Mouse (Mus musculus) lung, adult 18-20 months (tissue): ENCODE results near the gene Tbx4.

Source experiments
- DNase-seq, 2 experiments: peaks; one replicate each; pipeline ENCODE4 v3.0.0; 2022; ENCODE audit warnings: mixed read lengths in 2 of 2

Tbx4 gene

GRCm38 (mm10) chr11:85885665-85886428 lies at the start of gene Tbx4:
TSS of gene Tbx4 (plus strand) at chr11:85886422.
- peak; percentile 28 to 52 for DNase-seq

DNA sequence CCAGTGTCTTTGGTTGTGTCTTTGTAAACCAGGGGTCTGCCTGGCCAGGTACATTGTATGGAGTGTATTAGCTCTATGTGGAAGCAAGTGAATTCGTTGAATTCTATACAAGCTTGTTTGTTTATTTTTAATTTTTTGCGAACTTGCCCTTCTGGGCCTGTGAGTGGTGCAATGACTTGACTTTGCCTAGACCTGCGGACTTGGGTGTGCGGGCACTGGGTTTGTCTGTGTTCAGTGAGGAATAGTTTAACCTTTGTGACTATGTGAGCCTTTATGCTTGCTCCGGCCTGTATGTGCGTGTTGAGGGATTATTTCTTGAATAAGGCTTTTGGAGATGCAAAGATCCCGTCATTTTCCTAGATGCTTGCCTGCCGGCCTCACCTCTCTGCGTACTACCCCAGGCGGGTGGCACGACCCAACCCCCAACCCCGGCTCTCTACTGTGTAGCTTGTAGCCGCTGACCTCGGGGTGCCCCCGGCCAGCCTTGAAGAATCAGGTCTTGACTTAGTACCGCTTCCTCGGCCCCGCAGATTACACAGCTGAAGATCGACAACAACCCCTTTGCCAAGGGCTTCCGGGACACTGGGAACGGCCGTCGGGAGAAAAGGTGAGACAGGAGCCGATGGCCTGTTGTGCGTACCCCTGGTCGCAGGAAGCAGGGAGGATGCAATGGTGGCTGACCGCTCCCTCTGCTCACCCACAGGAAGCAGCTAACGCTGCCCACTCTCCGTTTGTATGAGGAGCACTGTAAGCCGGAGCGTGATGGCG lies 49.5 kb upstream of the Tbx4 start:
- DNase-seq = no peak

GRCm38 (mm10) chr11:85837291-85837647 lies 49.0 kb upstream of the Tbx4 start:
- DNase-seq = no peak

DNA sequence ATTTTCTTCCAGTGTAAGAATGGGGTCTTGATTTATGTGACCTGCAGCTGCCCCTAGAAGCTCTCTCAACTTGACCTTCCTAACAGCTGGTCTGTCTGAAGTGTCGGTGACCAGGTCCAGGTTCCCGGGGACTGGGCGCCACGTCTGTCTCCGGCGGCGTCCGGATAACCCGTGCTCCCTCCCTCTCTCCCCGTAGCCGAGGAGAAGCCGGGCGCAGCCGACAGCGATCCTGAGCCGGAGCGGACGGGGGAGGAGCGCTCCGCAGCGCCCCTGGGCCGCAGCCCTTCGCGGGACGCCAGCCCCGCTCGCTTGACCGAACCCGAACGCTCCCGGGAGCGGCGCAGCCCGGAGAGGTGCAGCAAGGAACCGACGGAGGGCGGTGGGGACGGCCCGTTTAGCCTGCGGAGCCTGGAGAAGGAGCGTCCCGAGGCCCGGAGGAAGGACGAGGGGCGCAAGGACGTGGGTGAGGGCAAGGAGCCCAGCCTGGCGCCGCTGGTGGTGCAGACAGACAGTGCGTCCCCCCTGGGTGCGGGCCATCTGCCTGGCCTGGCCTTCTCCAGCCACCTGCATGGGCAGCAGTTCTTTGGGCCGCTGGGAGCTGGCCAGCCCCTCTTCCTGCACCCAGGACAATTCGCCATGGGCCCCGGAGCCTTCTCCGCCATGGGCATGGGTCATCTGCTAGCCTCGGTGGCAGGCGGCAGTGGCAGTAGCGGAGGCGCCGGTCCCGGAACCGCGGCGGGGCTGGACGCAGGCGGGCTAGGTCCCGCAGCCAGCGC lies 48.4 kb upstream of the Tbx4 start:
- DNase-seq = no peak

GRCm38 (mm10) chr11:85838424-85839257 lies 47.6 kb upstream of the Tbx4 start:
- no peak for DNase-seq

DNA sequence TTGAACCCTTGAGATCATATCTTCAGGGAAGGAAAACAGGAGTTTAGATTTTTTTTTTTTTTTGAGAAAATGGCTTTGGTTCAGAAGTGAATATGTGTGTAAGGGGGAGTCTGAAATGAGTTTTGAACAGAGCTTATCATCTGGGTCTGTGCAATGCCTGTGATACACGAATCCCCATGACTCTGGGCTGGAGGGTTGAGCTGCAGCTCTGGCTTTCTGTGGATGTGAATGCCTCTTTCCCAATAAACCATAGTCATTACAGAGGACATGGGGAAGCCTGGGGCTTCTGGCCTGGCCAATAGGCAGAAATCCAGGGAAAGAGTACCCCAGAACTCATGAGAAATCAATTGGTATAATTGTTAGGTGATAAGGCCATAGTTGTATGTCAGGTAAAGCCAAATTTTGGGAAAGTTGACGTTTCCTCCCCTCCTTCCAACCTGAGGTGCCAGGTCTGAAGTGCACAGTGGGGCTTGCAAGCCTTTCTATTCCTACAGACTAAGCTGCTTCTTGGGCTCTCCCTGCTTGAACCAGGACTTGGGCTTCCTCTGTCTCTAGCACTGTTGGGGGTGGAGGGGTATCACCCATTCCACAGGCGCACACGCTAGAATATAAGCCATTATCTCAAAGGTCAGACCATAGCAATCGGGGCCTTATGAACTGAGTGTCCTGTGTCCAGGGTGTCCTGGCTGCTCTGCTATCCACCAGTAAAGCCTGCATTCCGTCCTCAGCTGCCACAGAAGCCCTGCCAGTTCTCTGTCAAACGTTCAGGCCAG lies 46.8 kb upstream of the Tbx4 start:
- DNase-seq = no peak

GRCm38 (mm10) chr11:85840031-85840802 lies 46.0 kb upstream of the Tbx4 start:
- DNase-seq = no peak

DNA sequence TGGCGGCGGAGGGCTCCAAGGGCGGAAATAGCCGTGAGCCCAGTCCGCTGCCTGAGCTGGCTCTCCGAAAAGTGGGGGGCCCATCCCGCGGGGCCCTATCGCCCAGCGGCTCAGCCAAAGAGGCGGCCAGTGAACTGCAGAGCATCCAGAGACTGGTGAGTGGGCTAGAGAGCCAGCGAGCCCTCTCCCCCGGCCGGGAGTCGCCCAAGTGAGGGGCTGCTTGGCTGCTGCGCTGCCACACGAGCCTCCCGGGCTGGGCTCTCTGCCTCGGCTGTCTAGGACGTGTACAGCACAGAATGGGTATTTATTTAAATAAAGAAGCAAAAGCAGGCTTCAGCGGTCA lies 45.4 kb upstream of the Tbx4 start:
- DNase-seq = no peak

- DNase-seq = no peak
These were observed 45.0 kb upstream of the Tbx4 start for GRCm38 (mm10) chr11:85841211-85841681.

DNA sequence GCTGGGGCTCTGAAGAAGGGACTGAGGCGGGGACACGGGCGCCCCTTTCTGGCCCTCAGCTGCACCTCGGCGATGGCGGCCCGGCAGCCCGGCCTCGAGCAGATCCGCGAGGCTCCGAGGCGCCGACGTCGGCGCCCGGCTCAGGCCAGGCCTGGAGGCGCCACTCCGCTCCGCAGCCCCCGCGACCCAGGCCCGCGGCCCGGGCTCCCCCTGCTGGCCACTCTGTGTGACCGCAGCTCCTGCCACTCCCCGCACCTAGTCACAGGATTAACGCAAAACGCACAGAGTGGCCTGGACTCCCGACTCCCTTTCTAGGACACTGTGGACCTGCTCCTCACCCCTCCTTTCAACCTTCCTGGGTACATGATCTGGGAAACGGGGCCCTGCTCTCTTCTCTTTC lies 44.2 kb upstream of the Tbx4 start:
- peak; percentile 62 to 68 for DNase-seq

DNA sequence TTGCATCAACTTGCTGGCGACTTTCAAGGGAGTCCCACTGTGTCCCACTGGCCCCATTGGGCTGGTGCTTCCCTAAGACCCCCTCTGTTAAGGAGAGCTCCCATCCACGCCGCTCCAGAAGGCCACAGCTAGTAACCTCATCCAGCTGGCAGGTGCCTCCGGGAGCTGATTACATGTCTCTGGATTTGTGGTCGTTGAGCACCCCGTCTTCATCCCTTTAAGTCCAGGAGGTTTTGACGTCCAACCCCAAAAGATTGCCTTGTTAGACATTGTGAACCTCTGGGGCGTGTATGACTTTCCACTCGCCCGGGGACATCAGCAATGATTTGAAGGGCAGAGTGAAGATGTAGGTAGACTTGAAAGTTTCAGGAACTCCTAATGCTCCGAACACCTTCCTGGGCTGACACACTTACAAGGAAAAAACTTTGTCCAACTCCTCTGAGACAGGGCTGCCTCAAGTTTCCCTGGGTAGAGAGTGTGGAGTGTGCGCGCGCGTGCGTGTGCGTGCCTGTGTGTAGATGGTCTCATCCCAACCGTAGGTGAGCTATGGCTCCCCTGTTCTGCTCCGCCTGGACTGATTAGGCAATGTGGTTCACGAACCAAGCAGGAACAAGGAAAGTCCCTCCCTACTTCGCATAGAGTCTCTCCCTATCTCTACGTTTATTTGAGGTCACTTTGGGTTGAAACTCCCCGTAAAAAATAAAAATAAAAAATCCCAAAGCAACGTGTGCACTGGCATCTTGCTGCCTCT lies 43.5 kb upstream of the Tbx4 start:
- no peak for DNase-seq

GRCm38 (mm10) chr11:85843347-85843692 lies 42.9 kb upstream of the Tbx4 start:
- DNase-seq = peak; percentile 80 to 83

- peak; percentile 88 to 92 for DNase-seq
These were observed 41.9 kb upstream of the Tbx4 start for GRCm38 (mm10) chr11:85844144-85844965.

- DNase-seq = no peak
These were observed 41.3 kb upstream of the Tbx4 start for GRCm38 (mm10) chr11:85844971-85845370.

DNA sequence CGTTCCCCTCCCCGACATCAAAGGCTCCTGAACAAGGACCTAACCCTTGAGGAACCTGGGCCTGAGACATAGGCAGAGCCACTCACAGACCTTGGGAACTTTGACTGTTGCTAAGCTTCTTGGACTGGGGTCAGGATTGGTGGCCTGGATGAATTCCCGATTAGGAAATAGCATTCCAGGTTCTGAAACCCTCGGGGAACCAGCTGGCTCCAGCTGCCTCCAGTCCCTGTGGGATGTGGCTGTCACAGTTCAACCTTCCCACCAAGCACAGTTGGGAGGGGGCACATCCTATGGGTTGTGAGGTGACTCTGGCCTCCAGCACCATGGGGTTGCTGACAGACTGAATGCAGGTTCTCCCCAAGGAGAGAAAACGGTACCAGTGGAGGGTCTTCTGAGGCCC lies 40.3 kb upstream of the Tbx4 start:
- DNase-seq = peak; percentile 67 to 71

GRCm38 (mm10) chr11:85846509-85846908 lies 39.7 kb upstream of the Tbx4 start:
- DNase-seq = peak; percentile 75

DNA sequence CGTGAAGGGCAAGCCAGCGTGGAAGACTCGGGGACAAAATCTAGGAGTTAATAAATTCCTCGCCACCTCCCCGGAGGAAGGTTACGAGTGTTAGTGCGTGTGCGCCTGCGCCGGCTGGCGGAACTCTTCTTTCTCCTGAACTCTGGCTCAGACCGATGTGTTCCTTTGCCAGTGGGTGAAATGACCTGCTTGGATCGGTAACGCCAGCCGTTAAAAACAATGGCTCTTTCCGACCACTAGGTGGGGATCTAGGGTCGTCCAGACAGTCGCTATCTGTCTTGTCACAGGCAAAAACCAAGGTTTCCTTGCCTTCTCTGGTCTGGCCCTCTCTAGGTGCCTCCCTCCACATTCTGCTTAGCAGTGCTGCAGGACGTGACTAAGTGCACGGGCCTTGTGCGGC lies 37.2 kb upstream of the Tbx4 start:
- DNase-seq = peak; percentile 67 to 76

- no peak for DNase-seq
These were observed 36.0 kb upstream of the Tbx4 start, which contains the start of gene Gm11444 for GRCm38 (mm10) chr11:85850233-85850632. TSS of gene Gm11444 (minus strand) at chr11:85850333.

DNA sequence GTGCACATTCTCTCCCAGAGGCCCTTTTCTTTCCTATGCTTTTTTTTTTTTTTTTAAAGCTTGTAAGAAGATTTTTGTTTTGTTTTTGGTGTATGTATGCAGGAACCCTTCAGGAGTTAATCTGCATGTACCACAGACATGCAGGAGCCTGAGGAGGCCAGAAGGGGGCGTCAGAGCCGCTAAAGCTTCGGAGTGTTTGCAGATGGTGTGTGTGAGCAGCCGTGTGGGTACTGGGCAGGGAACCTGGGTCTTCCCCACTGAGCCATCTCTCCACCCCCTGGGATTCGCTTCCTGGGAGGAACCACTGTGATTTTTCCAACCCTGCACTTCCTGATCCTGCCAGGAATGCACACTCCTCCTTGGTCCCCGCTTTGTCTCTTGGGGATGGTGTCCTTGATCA lies 35.5 kb upstream of the Tbx4 start:
- DNase-seq = peak in 1 of 2 experiments; percentile 13
